Mouse (Mus musculus): ENCODE data around the gene Crybg3. TPM values are rescaled to one million over a fixed set of nuclear protein-coding genes. Genes with fewer than 3 reads are reported as not detected.

Crybg3 gene
- total and polyA plus RNA-seq, 2 experiments from 2014 or later = 1.4 to 6.5 TPM

GRCm38 (mm10) chr16:59526939-59527338 is 73.8 kb downstream of the Crybg3 start:
- no peak overlapping the region for H3K9ac ChIP-seq (replicated peaks; ENCODE audit: low read length)
- DNase-seq (ENCODE audit: low spot score) = no peak
- TF ChIP-seq CTCF (IDR thresholded peaks at IDR 0.05; ENCODE audit: low read depth) = no peak
- H3K27me3 ChIP-seq (ENCODE audit: insufficient read depth, low read length) = no peaks in the 10 kb centered on the region
- no peaks in the 10 kb centered on the region for H3K9me3 ChIP-seq (ENCODE audit: low read length)
- 90% methylated on average over 6 of the region's 6 CpGs for WGBS
- no peak overlapping the region for H3K27ac ChIP-seq
- no peak overlapping the region for H3K4me3 ChIP-seq (ENCODE audit: low read length)
- no peaks in the 10 kb centered on the region for H3K4me1 ChIP-seq (ENCODE audit: insufficient read depth, low read length)
- H3K36me3 ChIP-seq (ENCODE audit: insufficient read depth, low read length) = no peaks in the 10 kb centered on the region
- no peak overlapping the region for H3K4me2 ChIP-seq (ENCODE audit: low read depth, low read length)
- ATAC-seq = no peak

- H3K4me1 ChIP-seq (ENCODE audit: insufficient read depth, low read length) = no peaks in the 10 kb centered on the region
- H3K27ac ChIP-seq = no peak overlapping the region
- H3K9ac ChIP-seq (replicated peaks; ENCODE audit: low read length) = no peak overlapping the region
- no peaks in the 10 kb centered on the region for H3K36me3 ChIP-seq (ENCODE audit: insufficient read depth, low read length)
- ATAC-seq (no peak), DNase-seq (ENCODE audit: low spot score) (no peak)
- H3K27me3 ChIP-seq (ENCODE audit: insufficient read depth, low read length) = no peaks in the 10 kb centered on the region
- H3K9me3 ChIP-seq (ENCODE audit: low read length) = no peaks in the 10 kb centered on the region
- H3K4me3 ChIP-seq (ENCODE audit: low read length) = no peak overlapping the region
- no peak overlapping the region for H3K4me2 ChIP-seq (ENCODE audit: low read depth, low read length)
- 92% methylated on average over 16 of the region's 16 CpGs for WGBS
- TF ChIP-seq CTCF (IDR thresholded peaks at IDR 0.05; ENCODE audit: low read depth) = no peak
Observed at GRCm38 (mm10) chr16:59521752-59522423, 78.9 kb downstream of the Crybg3 start.

- ATAC-seq = no peak
- Histone ChIP-seq H3K27ac (no peak overlapping the region), H3K36me3 (ENCODE audit: insufficient read depth, low read length) (no peaks in the 10 kb centered on the region), H3K4me1 (ENCODE audit: insufficient read depth, low read length) (no peaks in the 10 kb centered on the region), H3K27me3 (ENCODE audit: insufficient read depth, low read length) (no peaks in the 10 kb centered on the region), H3K9ac (replicated peaks; ENCODE audit: low read length) (no peak overlapping the region), H3K9me3 (ENCODE audit: low read length) (no peaks in the 10 kb centered on the region), H3K4me3 (ENCODE audit: low read length) (no peak overlapping the region), H3K4me2 (ENCODE audit: low read depth, low read length) (no peak overlapping the region)
- no peak for TF ChIP-seq CTCF (IDR thresholded peaks at IDR 0.05; ENCODE audit: low read depth)
- WGBS = 86% methylated on average over 15 of the region's 15 CpGs
- no peak for DNase-seq (ENCODE audit: low spot score)
Observed at GRCm38 (mm10) chr16:59517447-59518219, 83.1 kb downstream of the Crybg3 start.

GRCm38 (mm10) chr16:59516965-59517364 is 83.8 kb downstream of the Crybg3 start:
- Histone ChIP-seq H3K27me3 (ENCODE audit: insufficient read depth, low read length) (no peaks in the 10 kb centered on the region), H3K4me2 (ENCODE audit: low read depth, low read length) (no peak overlapping the region), H3K9me3 (ENCODE audit: low read length) (no peaks in the 10 kb centered on the region), H3K4me1 (ENCODE audit: insufficient read depth, low read length) (no peaks in the 10 kb centered on the region), H3K27ac (no peak overlapping the region), H3K36me3 (ENCODE audit: insufficient read depth, low read length) (no peaks in the 10 kb centered on the region), H3K4me3 (ENCODE audit: low read length) (no peak overlapping the region), H3K9ac (replicated peaks; ENCODE audit: low read length) (no peak overlapping the region)
- no peak for DNase-seq (ENCODE audit: low spot score)
- no peak for TF ChIP-seq CTCF (IDR thresholded peaks at IDR 0.05; ENCODE audit: low read depth)
- 96% methylated on average over 10 of the region's 10 CpGs for WGBS
- no peak for ATAC-seq

- Histone ChIP-seq H3K4me2 (ENCODE audit: low read depth, low read length) (no peak overlapping the region), H3K27me3 (ENCODE audit: insufficient read depth, low read length) (no peaks in the 10 kb centered on the region), H3K9me3 (ENCODE audit: low read length) (no peaks in the 10 kb centered on the region), H3K9ac (replicated peaks; ENCODE audit: low read length) (no peak overlapping the region), H3K27ac (no peak overlapping the region), H3K4me1 (ENCODE audit: insufficient read depth, low read length) (no peaks in the 10 kb centered on the region), H3K36me3 (ENCODE audit: insufficient read depth, low read length) (no peaks in the 10 kb centered on the region), H3K4me3 (ENCODE audit: low read length) (no peak overlapping the region)
- TF ChIP-seq CTCF (IDR thresholded peaks at IDR 0.05; ENCODE audit: low read depth) = no peak
- no peak for DNase-seq (ENCODE audit: low spot score)
- 83% methylated on average over 5 of the region's 5 CpGs for WGBS
- no peak for ATAC-seq
Observed at GRCm38 (mm10) chr16:59515169-59515568, 85.6 kb downstream of the Crybg3 start.

GRCm38 (mm10) chr16:59509830-59510229 is 90.9 kb downstream of the Crybg3 start:
- 91% methylated on average over 5 of the region's 5 CpGs for WGBS
- H3K4me3 ChIP-seq (ENCODE audit: low read length) = no peak overlapping the region
- no peaks in the 10 kb centered on the region for H3K9me3 ChIP-seq (ENCODE audit: low read length)
- TF ChIP-seq CTCF (IDR thresholded peaks at IDR 0.05; ENCODE audit: low read depth) = no peak
- H3K27me3 ChIP-seq (ENCODE audit: insufficient read depth, low read length) = no peaks in the 10 kb centered on the region
- H3K4me1 ChIP-seq (ENCODE audit: insufficient read depth, low read length) = no peaks in the 10 kb centered on the region
- DNase-seq (ENCODE audit: low spot score) = no peak
- no peak for ATAC-seq
- no peak overlapping the region for H3K9ac ChIP-seq (replicated peaks; ENCODE audit: low read length)
- H3K36me3 ChIP-seq (ENCODE audit: insufficient read depth, low read length) = no peaks in the 10 kb centered on the region
- no peak overlapping the region for H3K27ac ChIP-seq
- H3K4me2 ChIP-seq (ENCODE audit: low read depth, low read length) = no peak overlapping the region

- H3K27me3 ChIP-seq (ENCODE audit: insufficient read depth, low read length) = no peaks in the 10 kb centered on the region
- no peak overlapping the region for H3K4me3 ChIP-seq (ENCODE audit: low read length)
- TF ChIP-seq CTCF (IDR thresholded peaks at IDR 0.05; ENCODE audit: low read depth) = no peak
- no peaks in the 10 kb centered on the region for H3K36me3 ChIP-seq (ENCODE audit: insufficient read depth, low read length)
- no peaks in the 10 kb centered on the region for H3K9me3 ChIP-seq (ENCODE audit: low read length)
- 93% methylated on average over 3 of the region's 3 CpGs for WGBS
- H3K4me2 ChIP-seq (ENCODE audit: low read depth, low read length) = no peak overlapping the region
- no peak overlapping the region for H3K27ac ChIP-seq
- DNase-seq (ENCODE audit: low spot score) = no peak
- no peaks in the 10 kb centered on the region for H3K4me1 ChIP-seq (ENCODE audit: insufficient read depth, low read length)
- H3K9ac ChIP-seq (replicated peaks; ENCODE audit: low read length) = no peak overlapping the region
- ATAC-seq = no peak
Observed at GRCm38 (mm10) chr16:59499180-59499579, 101.6 kb downstream of the Crybg3 start.
